Mouse (Mus musculus): ENCODE measurements around the gene Gm10424. TPM values are rescaled to one million over a fixed set of nuclear protein-coding genes. Genes with fewer than 3 reads are reported as not detected.

Gene Gm10424
- not detected in 2 replicates for polyA plus RNA-seq (2015; fragmentation: Nextera tagmentation; extraction: Ambion mirVana)

GRCm38 (mm10) chr5:95272668-95273067, at the start of gene Gm10424:
TSS of gene Gm10424 (minus strand) at chr5:95272768.

GRCm38 (mm10) chr5:95305611-95306010, 33.0 kb upstream of the Gm10424 start, which contains the start of gene Gm3259:
TSS of gene Gm3259 (plus strand) at chr5:95305911.

Other genes with a start within 250 kb of the Gm10424 start
- gene Gm7942, start 165.8 kb downstream of the Gm10424 start, polyA plus RNA-seq (2015; fragmentation: Nextera tagmentation; extraction: Ambion mirVana), result not detected in 2 replicates
- gene Gm16513, start 90.1 kb downstream of the Gm10424 start, polyA plus RNA-seq (2015; fragmentation: Nextera tagmentation; extraction: Ambion mirVana), result not detected in 2 replicates
- gene Gm3259, start 33.1 kb upstream of the Gm10424 start, polyA plus RNA-seq (2015; fragmentation: Nextera tagmentation; extraction: Ambion mirVana), result not detected in 2 replicates
- not detected in 2 replicates for gene D5Ertd577e, start 184.0 kb upstream of the Gm10424 start, polyA plus RNA-seq (2015; fragmentation: Nextera tagmentation; extraction: Ambion mirVana)
- not detected in 2 replicates for gene Gm3286, start 238.0 kb upstream of the Gm10424 start, polyA plus RNA-seq (2015; fragmentation: Nextera tagmentation; extraction: Ambion mirVana)